Mouse (Mus musculus) heart, embryonic 12.5 days (tissue): ENCODE data around the gene Mdn1. TPM values are rescaled to one million over a fixed set of nuclear protein-coding genes. Genes with fewer than 3 reads are reported as not detected.

Source experiments
- ATAC-seq: fragments of 200-750 bp; cut with Nextera tagmentation; 2 replicates; pipeline ENCODE4 v1.8.0; 2017; ENCODE audit warnings: moderate TSS enrichment, moderate library complexity; ENCODE audit not compliant: insufficient number of reproducible peaks, low FRiP score
- H3K27ac ChIP-seq: fragments of 300-500 bp; sonication (generic); 2 replicates; pipeline ENCODE4 v1.5.1; 2016; ENCODE audit warnings: mild to moderate bottlenecking, moderate library complexity; ENCODE audit not compliant: poor library complexity, severe bottlenecking
- H3K27me3 ChIP-seq: fragments of 300-500 bp; sonication (generic); replicated peaks from 2 replicates; pipeline ENCODE4 v1.6.1; 2016; ENCODE audit warnings: mild to moderate bottlenecking, moderate library complexity
- H3K36me3 ChIP-seq: fragments of 300-500 bp; sonication (generic); 2 replicates; pipeline ENCODE4 v1.6.1; 2016; ENCODE audit warnings: mild to moderate bottlenecking, moderate library complexity
- H3K4me1 ChIP-seq: fragments of 300-500 bp; sonication (generic); replicated peaks from 2 replicates; pipeline ENCODE4 v1.6.1; 2016; ENCODE audit warnings: mild to moderate bottlenecking
- H3K4me2 ChIP-seq: fragments of 300-500 bp; sonication (generic); 2 replicates; pipeline ENCODE4 v1.6.1; 2016; ENCODE audit warnings: mild to moderate bottlenecking, moderate library complexity
- H3K4me3 ChIP-seq: fragments of 300-500 bp; sonication (generic); 2 replicates; pipeline ENCODE4 v1.5.1; 2016; ENCODE audit warnings: mild to moderate bottlenecking
- H3K9ac ChIP-seq: fragments of 300-500 bp; sonication (generic); 2 replicates; pipeline ENCODE4 v1.6.1; 2016; ENCODE audit warnings: mild to moderate bottlenecking, moderate library complexity
- H3K9me3 ChIP-seq: fragments of 300-500 bp; sonication (generic); replicated peaks from 2 replicates; pipeline ENCODE4 v1.6.1; 2016; ENCODE audit warnings: mild to moderate bottlenecking, moderate library complexity
- WGBS: fragments of 180-500 bp; shearing (Covaris S2); methylation state at CpG from one replicate; pipeline ENCODE4 v1.1.7; 2016; 5-methylcytosine and 5-hydroxymethylcytosine counted together
- polyA plus RNA-seq: library from polyadenylated mRNA; unstranded; fragments of >200 nt; fragmentation: Nextera tagmentation; extraction: Ambion mirVana; gene quantifications from 2 replicates; pipeline ENCODE4 v1.2.1, GENCODE M21; 2016

Gene Mdn1
- polyA plus RNA-seq, result 9.5 and 10.7 TPM in 2 replicates

- ATAC-seq, result peak; percentile 90
- peak within 1 kb of the TSS; percentile 78 for H3K9ac ChIP-seq
- peak within 1 kb of the TSS; percentile 76 for H3K4me2 ChIP-seq
- H3K27me3 ChIP-seq, result no peaks in the 10 kb centered on the region
- peaks cover 14% of the 10 kb centered on the region for H3K36me3 ChIP-seq
- H3K4me1 ChIP-seq, result peaks cover 15% of the 10 kb centered on the region
- no peaks in the 10 kb centered on the region for H3K9me3 ChIP-seq
- H3K4me3 ChIP-seq, result peak within 1 kb of the TSS; percentile 94
- WGBS, result under 1% methylated on average over 67 of the region's 68 CpGs
- peak within 1 kb of the TSS; percentile 62; the same call in 1 of the 2 replicates for H3K27ac ChIP-seq
Measured at GRCm38 (mm10) chr4:32656918-32657662, at the start of gene Mdn1. Mdn1 (plus strand) TSS chr4:32657119.

- Histone ChIP-seq H3K27me3 (no peaks in the 10 kb centered on the region), H3K4me2 (peak within 1 kb of the TSS; percentile 82), H3K27ac (peak within 1 kb of the TSS; percentile 87), H3K9ac (peak within 1 kb of the TSS; percentile 79), H3K4me3 (peak within 1 kb of the TSS; percentile 68), H3K4me1 (peaks cover 9% of the 10 kb centered on the region), H3K36me3 (0 out of 2 replicates have a peak, but pooled peaks cover 6% of the 10 kb centered on the region), H3K9me3 (no peaks in the 10 kb centered on the region)
- under 1% methylated on average over 64 of the region's 67 CpGs for WGBS
- peak; percentile 99 for ATAC-seq
Measured at GRCm38 (mm10) chr4:32615034-32615881, 41.7 kb upstream of the Mdn1 start, which contains the start of gene Casp8ap2. Casp8ap2 (plus strand) TSS chr4:32615451.

- no peak overlapping the region for H3K9ac ChIP-seq
- peaks cover 14% of the 10 kb centered on the region for H3K4me1 ChIP-seq
- no peaks in the 10 kb centered on the region for H3K9me3 ChIP-seq
- no peak overlapping the region for H3K4me3 ChIP-seq
- H3K27ac ChIP-seq, result no peak overlapping the region
- H3K4me2 ChIP-seq, result no peak overlapping the region
- ATAC-seq, result 0 out of 2 replicates have a peak, but pooled peaks have one; percentile 22
- peaks cover 18% of the 10 kb centered on the region for H3K36me3 ChIP-seq
- H3K27me3 ChIP-seq, result no peaks in the 10 kb centered on the region
Measured at GRCm38 (mm10) chr4:32621637-32622036, 35.3 kb upstream of the Mdn1 start.

GRCm38 (mm10) chr4:32651669-32652068 is 5.2 kb upstream of the Mdn1 start:
- 60% methylated on average over 5 of the region's 5 CpGs for WGBS
- ATAC-seq, result peak; percentile 95
- H3K36me3 ChIP-seq, result peaks cover 37% of the 10 kb centered on the region

GRCm38 (mm10) chr4:32656146-32656904 is 594 bp upstream of the Mdn1 start:
- Histone ChIP-seq H3K36me3 (peaks cover 14% of the 10 kb centered on the region), H3K27me3 (no peaks in the 10 kb centered on the region), H3K27ac (peak overlapping the region; percentile 62; the same call in 1 of the 2 replicates), H3K4me2 (peak overlapping the region; percentile 76), H3K4me1 (peaks cover 15% of the 10 kb centered on the region), H3K9ac (peak overlapping the region; percentile 78; the same call in 1 of the 2 replicates), H3K9me3 (no peaks in the 10 kb centered on the region), H3K4me3 (peak overlapping the region; percentile 94)
- no peak for ATAC-seq
- 54% methylated on average over 11 of the region's 11 CpGs for WGBS

More at GRCm38 (mm10) chr4:32651669-32652068, 5.2 kb upstream of the Mdn1 start:
- H3K4me1 ChIP-seq, result peaks cover 6% of the 10 kb centered on the region; the same call in 1 of the 2 replicates
- H3K27me3 ChIP-seq, result no peaks in the 10 kb centered on the region
- H3K9me3 ChIP-seq, result no peaks in the 10 kb centered on the region
- H3K27ac ChIP-seq, result no peak overlapping the region
- H3K4me3 ChIP-seq, result no peak overlapping the region
- H3K4me2 ChIP-seq, result no peak overlapping the region
- H3K9ac ChIP-seq, result no peak overlapping the region

- H3K4me3 ChIP-seq, result no peak overlapping the region
- WGBS, result 82% methylated on average over 4 of the region's 4 CpGs
- no peaks in the 10 kb centered on the region for H3K27me3 ChIP-seq
- peaks cover 56% of the 10 kb centered on the region for H3K36me3 ChIP-seq
- H3K4me2 ChIP-seq, result no peak overlapping the region
- no peaks in the 10 kb centered on the region for H3K9me3 ChIP-seq
- no peaks in the 10 kb centered on the region for H3K4me1 ChIP-seq
- no peak for ATAC-seq
- H3K9ac ChIP-seq, result no peak overlapping the region
- H3K27ac ChIP-seq, result no peak overlapping the region
Measured at GRCm38 (mm10) chr4:32665843-32666242, 8.9 kb downstream of the Mdn1 start.

GRCm38 (mm10) chr4:32668291-32668690 is 11.4 kb downstream of the Mdn1 start:
- H3K36me3 ChIP-seq, result peaks cover 76% of the 10 kb centered on the region
- H3K4me1 ChIP-seq, result no peaks in the 10 kb centered on the region

GRCm38 (mm10) chr4:32669825-32670224 is 12.9 kb downstream of the Mdn1 start:
- ATAC-seq, result no peak
- no peak overlapping the region for H3K4me3 ChIP-seq
- no peaks in the 10 kb centered on the region for H3K4me1 ChIP-seq
- no peaks in the 10 kb centered on the region for H3K27me3 ChIP-seq
- H3K9me3 ChIP-seq, result no peaks in the 10 kb centered on the region
- H3K36me3 ChIP-seq, result peaks cover 74% of the 10 kb centered on the region
- H3K27ac ChIP-seq, result no peak overlapping the region
- 82% methylated on average over 2 of the region's 2 CpGs for WGBS
- H3K9ac ChIP-seq, result no peak overlapping the region
- H3K4me2 ChIP-seq, result no peak overlapping the region

More at GRCm38 (mm10) chr4:32668291-32668690, 11.4 kb downstream of the Mdn1 start:
- no peak for ATAC-seq
- no peak overlapping the region for H3K4me2 ChIP-seq
- H3K27ac ChIP-seq, result no peak overlapping the region
- no peak overlapping the region for H3K4me3 ChIP-seq
- H3K9ac ChIP-seq, result no peak overlapping the region
- H3K27me3 ChIP-seq, result no peaks in the 10 kb centered on the region
- 94% methylated on average over 1 of the region's 1 CpGs for WGBS
- no peaks in the 10 kb centered on the region for H3K9me3 ChIP-seq

GRCm38 (mm10) chr4:32674025-32674424 is 17.1 kb downstream of the Mdn1 start:
- Histone ChIP-seq H3K9me3 (no peaks in the 10 kb centered on the region), H3K27me3 (no peaks in the 10 kb centered on the region), H3K4me2 (no peak overlapping the region), H3K36me3 (peaks cover 79% of the 10 kb centered on the region), H3K4me3 (no peak overlapping the region), H3K9ac (no peak overlapping the region), H3K27ac (no peak overlapping the region), H3K4me1 (no peaks in the 10 kb centered on the region)
- ATAC-seq, result no peak
- WGBS, result 92% methylated on average over 2 of the region's 2 CpGs

- H3K4me2 ChIP-seq, result no peak overlapping the region
- no peaks in the 10 kb centered on the region for H3K9me3 ChIP-seq
- no peak for ATAC-seq
- H3K36me3 ChIP-seq, result peaks cover 67% of the 10 kb centered on the region
- peaks cover 4% of the 10 kb centered on the region; the same call in 1 of the 2 replicates for H3K4me1 ChIP-seq
- 90% methylated on average over 3 of the region's 3 CpGs for WGBS
- no peak overlapping the region for H3K4me3 ChIP-seq
- no peaks in the 10 kb centered on the region for H3K27me3 ChIP-seq
- H3K9ac ChIP-seq, result no peak overlapping the region
- no peak overlapping the region for H3K27ac ChIP-seq
Measured at GRCm38 (mm10) chr4:32677471-32677870, 20.6 kb downstream of the Mdn1 start.
